Mouse (Mus musculus) erythroid progenitor cell, adult 5-6 weeks (primary cell): ENCODE data around the gene Slc15a1. TPM values are rescaled to one million over a fixed set of nuclear protein-coding genes. Genes with fewer than 3 reads are reported as not detected.

Experiments used
- ATAC-seq: replicated peaks from 2 replicates; pipeline ENCODE4 v1.8.0; 2016; ENCODE audit warnings: moderate number of reproducible peaks, mild to moderate bottlenecking, moderate TSS enrichment, inconsistent platforms; ENCODE audit not compliant: poor library complexity, low FRiP score, severe bottlenecking
- total RNA-seq, 2 experiments: library from RNA; stranded (forward) in 1 of 2; stranded (reverse) in 1 of 2; fragments of 150-400 nt in 1 of 2; fragments of 186-747, 209-891 nt in 1 of 2; gene quantifications; 2 replicates each; pipeline versions ENCODE4 v1.2.3 to v1.2.4; 2015 to 2017; ENCODE audit warnings: low replicate concordance in 2 of 2

The Slc15a1 gene
- not detected in 2 replicates for total RNA-seq (2015; ENCODE audit: low replicate concordance)
- not detected in 2 replicates for total RNA-seq (2017; ENCODE audit: low replicate concordance)

DNA sequence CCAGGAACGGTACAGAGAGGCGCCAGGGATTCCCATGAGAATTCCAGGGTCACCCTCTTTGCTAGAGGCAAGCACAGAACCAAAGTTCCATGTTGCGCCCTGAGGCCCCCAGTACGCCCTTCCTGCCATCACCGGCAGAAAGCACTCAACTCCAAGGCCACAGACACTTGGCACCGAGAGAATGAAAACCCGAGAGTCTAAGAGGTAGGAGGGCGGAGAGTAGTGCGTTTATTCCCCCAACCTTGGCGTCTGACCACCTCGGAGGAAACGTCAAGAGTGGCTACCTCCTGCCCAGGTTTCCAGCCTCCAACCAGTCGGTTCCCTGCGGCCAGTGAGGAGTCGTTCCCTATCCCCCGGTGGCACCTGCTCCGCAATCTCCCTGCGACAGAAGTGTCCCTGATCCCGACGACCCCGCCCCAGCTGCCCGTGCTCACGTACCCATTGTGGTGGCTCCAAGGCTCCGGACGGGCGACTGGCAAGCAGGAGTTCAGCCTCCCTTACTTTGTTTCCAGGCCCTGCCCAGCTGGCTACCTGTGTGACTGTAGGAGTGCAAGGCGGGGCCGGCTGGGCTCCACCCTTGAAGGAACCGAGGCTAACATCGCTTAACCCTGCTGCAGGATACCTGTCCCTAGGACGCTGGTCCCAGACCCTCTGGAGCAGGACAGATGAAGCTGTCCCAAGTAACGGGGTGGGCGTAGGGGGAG, at the start of gene Slc15a1:
Slc15a1 (minus strand) TSS at position 472 of the 704 bp plus-strand sequence.
- ATAC-seq, result 0 out of 2 replicates have a peak, but pooled peaks have one; percentile 10

DNA sequence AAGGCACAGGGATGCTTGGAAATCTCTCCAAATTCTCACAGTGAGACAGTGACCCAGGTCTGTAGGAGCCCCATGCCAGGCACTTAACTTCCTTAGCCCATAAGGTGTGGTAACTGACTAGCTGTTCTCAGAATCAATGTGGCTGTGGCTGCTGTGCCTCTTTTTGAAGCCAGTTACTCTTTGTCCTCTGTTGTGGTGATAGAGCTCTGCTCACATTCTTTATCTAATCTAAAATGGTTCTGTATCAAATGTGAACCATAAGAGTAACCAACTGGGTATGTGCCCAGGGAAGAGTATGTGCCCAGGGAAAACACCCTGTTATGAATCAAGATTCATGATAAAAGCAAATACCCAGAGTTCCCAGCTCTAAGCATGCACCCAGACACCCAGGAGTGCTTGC, 48.7 kb upstream of the Slc15a1 start:
- ATAC-seq, result no peak

DNA sequence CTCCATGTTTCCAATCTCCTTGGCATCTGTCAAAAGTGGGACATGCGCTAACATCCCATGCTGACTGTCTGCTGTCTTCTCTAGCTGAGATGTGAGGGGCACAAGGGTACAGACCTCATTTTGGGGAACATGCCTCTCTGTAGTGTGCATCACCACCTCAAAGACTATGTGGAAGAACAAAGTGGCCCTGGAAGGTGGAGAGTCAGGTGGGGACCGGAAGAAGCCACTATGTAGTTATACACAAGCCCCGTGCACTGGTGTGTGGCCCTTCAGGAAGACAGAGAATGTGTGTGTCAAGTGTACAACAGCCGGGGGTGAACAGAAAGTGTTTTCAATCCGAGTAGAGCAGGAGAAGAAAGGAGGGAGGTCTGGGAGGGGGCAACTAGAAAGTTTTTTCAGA, 47.5 kb upstream of the Slc15a1 start:
- ATAC-seq, result no peak

DNA sequence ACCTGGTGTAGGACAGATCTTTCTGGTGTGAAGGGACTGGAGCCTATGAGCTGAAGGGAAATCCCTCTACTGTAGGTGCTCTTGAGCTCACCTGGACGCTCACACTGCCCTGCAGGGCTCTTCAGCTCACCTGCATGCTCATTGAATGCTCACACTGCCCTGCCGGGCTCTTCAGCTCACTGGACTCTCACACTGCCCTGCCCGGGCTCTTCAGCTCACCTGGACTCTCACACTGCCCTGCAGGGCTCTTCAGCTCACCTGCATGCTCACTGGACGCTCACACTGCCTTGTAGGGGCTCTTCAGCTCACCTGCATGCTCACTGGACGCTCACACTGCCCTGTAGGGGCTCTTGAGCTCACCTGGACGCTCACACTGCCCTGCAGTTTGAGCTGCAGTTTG, 44.8 kb upstream of the Slc15a1 start:
- no peak for ATAC-seq

DNA sequence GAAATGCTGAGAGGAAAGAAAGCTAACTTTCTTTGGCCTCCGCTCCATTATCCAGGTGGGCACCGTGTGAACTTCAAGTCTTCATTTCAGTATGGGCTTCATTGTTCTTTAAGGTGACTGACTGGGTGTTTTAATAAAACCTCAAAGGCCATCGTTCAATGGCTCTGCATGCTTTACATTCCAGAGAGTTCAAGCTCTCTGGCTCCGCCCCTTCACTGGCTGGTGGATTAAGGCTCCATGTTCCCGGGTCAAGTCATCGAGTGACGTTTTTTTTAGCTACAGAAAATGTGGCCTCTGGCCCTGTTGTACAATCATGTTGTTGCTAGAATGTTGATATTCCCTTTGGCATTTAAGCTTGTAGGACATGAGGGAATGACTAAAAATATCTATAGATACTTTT, 42.7 kb upstream of the Slc15a1 start:
- ATAC-seq, result no peak

- no peak for ATAC-seq
Measured at GRCm38 (mm10) chr14:121546621-121547020, 41.6 kb upstream of the Slc15a1 start.

DNA sequence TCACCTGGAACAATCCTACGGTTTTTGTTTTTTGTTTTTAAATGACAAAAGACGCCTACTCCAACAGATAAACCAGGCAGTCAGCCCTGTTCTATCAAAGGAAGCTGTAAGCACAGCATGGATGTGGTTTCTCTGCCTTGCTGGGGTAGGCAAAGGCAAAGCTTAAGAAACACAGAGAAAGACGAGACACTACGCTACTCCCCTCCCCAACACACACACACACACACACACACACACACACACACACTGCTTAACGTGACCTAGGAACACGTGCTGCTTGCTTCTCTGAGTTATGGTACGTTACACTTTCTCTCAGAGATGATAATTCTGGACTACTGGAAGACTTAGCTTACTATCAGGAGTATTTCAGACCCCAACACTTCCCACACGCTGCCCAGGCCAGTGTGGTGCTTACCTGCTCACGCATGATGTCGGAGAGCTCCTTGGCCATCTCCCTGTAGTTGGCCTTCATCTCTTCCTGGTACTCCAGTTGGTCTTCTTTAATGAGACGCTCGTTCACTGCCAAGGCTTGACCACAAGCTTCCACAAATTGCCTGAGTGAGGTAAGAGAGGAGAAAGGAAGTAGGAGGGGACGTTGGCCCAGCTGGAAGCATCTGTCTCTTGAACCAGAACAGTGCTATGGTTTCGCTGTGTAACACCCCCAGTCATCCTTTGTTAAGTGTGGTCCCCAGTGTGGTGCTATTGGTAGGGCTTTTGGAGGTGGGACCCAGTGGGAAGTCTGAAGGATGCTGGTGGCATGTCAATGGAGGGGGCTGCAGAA, 40.7 kb upstream of the Slc15a1 start:
- ATAC-seq, result no peak

DNA sequence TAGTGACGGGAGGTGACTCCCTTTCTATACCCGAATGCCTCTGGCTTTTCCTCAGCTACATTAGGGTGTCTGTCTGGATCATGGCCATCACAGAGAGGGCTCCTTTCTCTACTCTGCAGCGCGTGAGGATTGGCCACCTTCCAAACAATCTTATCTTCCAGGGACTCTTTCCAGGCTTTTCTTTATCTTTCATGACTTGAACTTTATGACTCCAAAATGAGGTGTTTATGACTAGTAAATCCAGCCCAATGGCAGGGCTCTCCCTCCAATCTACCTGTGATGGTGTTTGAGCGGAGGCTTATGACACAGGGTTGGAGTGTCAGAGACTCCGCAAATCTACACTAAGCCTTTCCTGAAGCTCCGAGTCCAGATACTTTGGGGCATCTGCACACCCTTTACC, 36.2 kb upstream of the Slc15a1 start:
- ATAC-seq, result no peak

DNA sequence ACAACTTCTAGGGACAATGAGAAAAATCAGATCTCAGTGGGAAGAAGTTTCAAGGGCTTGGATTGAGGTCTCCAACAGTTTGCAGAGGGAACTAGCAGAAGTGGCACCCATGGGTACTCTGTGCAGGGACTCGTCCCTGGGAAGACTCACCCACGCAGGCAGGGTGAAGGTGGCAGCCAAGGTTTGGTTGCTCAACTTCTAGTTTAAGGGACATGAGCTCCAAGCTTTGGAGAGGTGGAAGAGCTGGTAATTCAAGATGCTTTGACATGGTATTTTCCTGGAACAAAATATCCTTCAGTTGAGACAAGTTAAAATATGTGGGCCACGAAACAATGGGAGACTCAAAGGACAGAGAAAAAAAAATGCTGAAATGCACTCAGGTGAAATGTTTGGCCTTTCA, 29.4 kb upstream of the Slc15a1 start:
- ATAC-seq, result no peak

DNA sequence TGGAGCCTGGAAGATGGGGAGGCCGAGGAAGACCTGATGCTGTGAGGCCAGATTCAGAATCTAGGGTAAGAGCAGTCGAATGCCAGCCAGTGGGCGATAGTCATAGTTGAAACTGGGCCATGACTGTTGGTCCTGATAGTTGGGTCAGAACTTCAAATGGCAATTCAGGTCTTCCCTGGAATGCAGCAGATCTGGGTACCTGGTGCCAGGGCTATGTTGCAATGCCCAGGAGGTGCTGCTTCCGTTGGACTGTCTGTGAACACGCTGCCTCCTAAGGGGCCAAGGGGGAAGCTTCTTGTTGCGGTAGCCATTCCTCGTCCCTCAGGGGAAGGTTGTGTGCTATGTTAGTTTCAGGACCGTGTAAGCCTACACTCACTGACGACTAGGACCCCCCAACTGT, 25.8 kb upstream of the Slc15a1 start:
- ATAC-seq, result no peak

DNA sequence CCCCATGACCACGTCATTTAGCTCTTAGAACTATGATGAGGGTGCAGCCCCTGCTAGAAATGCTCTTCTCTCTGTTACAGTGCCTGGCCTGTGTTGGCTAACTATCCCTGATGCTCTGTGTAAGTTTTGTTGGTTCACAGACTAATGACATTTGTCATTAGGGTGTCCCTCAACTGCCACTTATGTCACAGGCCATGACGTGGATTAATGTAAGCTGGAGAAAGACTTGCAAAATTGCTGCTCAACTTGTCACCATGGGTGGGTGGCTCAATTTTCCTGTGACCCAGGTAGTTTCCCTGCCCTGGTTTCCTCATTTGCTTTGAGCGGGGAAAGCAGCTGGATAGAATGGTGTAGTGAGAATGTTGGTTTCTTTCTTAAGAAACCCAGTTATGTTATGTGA, 22.8 kb upstream of the Slc15a1 start:
- ATAC-seq, result no peak

- no peak for ATAC-seq
Measured at GRCm38 (mm10) chr14:121527201-121527600, 22.1 kb upstream of the Slc15a1 start.

GRCm38 (mm10) chr14:121521709-121522108, 16.7 kb upstream of the Slc15a1 start:
- ATAC-seq, result no peak

GRCm38 (mm10) chr14:121516881-121517280, 11.8 kb upstream of the Slc15a1 start:
- no peak for ATAC-seq

- no peak for ATAC-seq
Measured at GRCm38 (mm10) chr14:121508929-121509328, 3.9 kb upstream of the Slc15a1 start.

DNA sequence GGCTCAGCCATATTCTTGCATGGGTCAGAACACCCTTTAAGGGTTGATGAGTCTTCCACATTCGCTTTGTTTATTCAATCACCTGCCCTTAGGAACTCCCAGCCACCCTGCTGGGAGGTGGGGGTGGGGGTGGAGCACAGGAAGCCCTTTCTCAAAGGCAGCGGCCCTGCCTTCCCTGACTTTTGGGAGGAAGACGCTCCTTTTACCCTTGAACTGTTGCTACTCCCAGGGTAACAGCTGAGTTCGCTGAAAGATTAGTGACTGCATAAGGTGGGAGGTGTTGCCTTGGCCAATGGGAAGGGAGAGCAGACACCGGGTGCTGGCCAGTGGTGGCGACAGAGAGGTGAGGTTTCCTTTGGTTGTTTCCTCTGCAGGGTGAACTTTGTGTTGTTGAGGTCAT, 1.3 kb upstream of the Slc15a1 start:
- no peak for ATAC-seq

GRCm38 (mm10) chr14:121505485-121505860, 421 bp upstream of the Slc15a1 start:
- ATAC-seq, result no peak

- no peak for ATAC-seq
Measured at GRCm38 (mm10) chr14:121500577-121500976, 4.5 kb downstream of the Slc15a1 start.

DNA sequence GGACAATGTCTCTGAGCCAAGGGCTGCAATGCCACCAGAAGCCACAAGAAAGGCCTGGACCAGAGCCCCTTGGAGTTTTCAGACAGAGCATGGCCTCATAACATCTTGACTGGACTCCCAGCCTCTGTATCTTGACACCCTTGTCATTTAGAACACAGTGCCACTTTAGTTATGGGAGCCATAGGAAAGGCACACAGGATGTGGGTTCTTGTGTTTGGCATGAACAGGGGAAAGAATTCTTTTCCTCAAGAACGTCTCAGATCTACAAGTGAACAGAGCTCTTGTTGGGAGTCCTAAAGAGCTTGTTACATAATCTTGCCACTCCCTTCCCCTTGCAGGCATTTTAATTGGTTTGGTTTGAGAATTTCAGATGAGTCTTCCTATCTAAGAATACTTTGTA, 5.3 kb downstream of the Slc15a1 start:
- no peak for ATAC-seq

GRCm38 (mm10) chr14:121497800-121498199, 7.3 kb downstream of the Slc15a1 start:
- ATAC-seq, result no peak

- ATAC-seq, result no peak
Measured at GRCm38 (mm10) chr14:121495741-121496140, 9.3 kb downstream of the Slc15a1 start.
